Mouse (Mus musculus): ENCODE data around the gene Pxmp4. TPM values are rescaled to one million over a fixed set of nuclear protein-coding genes. Genes with fewer than 3 reads are reported as not detected.

The Pxmp4 gene
- polyA plus RNA-seq, 1 experiment from 2014 or later: 52.8 TPM

DNA sequence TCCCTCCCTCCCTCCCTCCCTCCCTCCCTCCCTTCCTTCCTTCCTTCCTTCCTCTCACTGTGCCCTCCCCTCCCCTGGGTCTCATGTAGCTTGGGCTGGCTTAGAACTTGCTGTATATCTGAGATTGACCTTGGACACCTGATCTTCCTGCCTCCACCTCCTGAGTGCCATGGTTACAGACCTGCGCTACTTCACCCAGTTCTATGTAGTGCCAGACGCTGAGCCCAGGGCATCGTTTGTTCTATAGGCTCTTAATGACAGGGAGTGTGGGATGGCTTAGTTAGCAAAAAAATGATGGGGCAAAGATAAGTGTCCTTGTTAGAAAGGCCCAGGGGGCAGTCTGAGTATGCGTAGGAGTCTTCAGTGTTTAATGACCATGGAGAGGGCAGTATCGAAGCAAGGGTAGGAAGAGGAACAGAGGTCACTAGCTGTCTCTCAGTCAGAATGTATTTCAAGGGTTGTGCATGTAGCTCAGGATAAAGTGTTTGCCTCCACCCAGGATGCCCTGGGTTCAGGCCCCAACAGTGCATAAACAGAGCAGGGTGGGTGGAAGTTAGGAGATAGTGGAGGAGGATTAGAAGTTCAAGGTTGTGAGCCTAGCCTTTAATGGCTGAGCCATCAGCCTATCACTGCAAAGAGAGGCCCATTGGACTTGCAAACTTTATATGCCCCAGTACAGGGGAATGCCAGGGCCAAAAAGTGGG is 29.7 kb upstream of the Pxmp4 start:
- no peak overlapping the region for H3K9ac ChIP-seq (ENCODE audit: low read length)
- no peaks in the 10 kb centered on the region for H3K27me3 ChIP-seq (ENCODE audit: control insufficient read depth, insufficient read depth, low read length)
- ATAC-seq (ENCODE audit: low FRiP score, low TSS enrichment) (no peak), DNase-seq (ENCODE audit: low spot score) (no peak)
- H3K4me3 ChIP-seq (ENCODE audit: low read depth, low read length): no peak overlapping the region
- no peak for TF ChIP-seq CTCF (IDR thresholded peaks at IDR 0.05; ENCODE audit: low read depth)
- no peak for TF ChIP-seq EP300 (optimal IDR thresholded peaks at IDR 0.05)
- H3K4me2 ChIP-seq (replicated peaks; ENCODE audit: low read depth): no peak overlapping the region
- WGBS: 90% methylated on average over 5 of the region's 5 CpGs
- peaks cover 3% of the 10 kb centered on the region for H3K36me3 ChIP-seq (ENCODE audit: control insufficient read depth, insufficient read depth, low read length)
- no peak overlapping the region for H3K27ac ChIP-seq (replicated peaks)
- no peaks in the 10 kb centered on the region for H3K4me1 ChIP-seq (replicated peaks; ENCODE audit: control insufficient read depth, insufficient read depth)
- H3K9me3 ChIP-seq (ENCODE audit: control insufficient read depth, low read length): no peaks in the 10 kb centered on the region

DNA sequence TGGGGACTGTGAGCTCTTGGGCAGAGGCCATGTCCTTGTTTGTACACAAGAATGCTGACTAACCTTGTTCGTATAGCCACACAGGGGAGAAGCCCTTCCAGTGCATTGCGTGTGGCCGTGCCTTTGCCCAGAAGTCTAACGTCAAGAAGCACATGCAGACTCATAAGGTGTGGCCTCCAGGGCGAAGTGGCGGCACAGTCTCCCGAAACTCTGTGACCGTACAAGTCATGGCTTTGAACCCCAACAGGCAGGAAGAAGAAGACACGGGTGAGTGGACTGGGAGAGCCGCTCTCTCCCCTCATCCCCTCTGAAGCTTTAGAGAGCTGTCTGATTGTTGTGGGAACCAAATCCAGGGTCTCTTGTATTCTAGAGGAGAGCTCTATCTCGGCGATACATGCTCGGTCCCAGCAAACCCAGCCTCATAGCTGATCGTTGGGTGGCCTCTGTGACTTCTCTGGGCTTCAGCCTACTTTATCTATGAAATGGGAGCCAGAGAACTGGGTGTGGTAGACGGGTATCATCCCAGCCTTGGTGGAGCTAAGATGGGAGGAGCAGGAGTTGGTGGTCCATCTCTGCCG is 28.8 kb upstream of the Pxmp4 start:
- H3K9ac ChIP-seq (ENCODE audit: low read length): no peak overlapping the region
- no peaks in the 10 kb centered on the region for H3K27me3 ChIP-seq (ENCODE audit: control insufficient read depth, insufficient read depth, low read length)
- ATAC-seq (ENCODE audit: low FRiP score, low TSS enrichment): no peak
- 89% methylated on average over 16 of the region's 16 CpGs for WGBS
- no peak overlapping the region for H3K27ac ChIP-seq (replicated peaks)
- DNase-seq (ENCODE audit: low spot score): no peak
- H3K4me2 ChIP-seq (replicated peaks; ENCODE audit: low read depth): no peak overlapping the region
- H3K9me3 ChIP-seq (ENCODE audit: control insufficient read depth, low read length): no peaks in the 10 kb centered on the region
- no peaks in the 10 kb centered on the region; the same call in 1 of the 2 replicates for H3K36me3 ChIP-seq (ENCODE audit: control insufficient read depth, insufficient read depth, low read length)
- H3K4me3 ChIP-seq (ENCODE audit: low read depth, low read length): no peak overlapping the region
- no peaks in the 10 kb centered on the region for H3K4me1 ChIP-seq (replicated peaks; ENCODE audit: control insufficient read depth, insufficient read depth)
- no peak for TF ChIP-seq CTCF (IDR thresholded peaks at IDR 0.05; ENCODE audit: low read depth)
- no peak for TF ChIP-seq EP300 (optimal IDR thresholded peaks at IDR 0.05)

DNA sequence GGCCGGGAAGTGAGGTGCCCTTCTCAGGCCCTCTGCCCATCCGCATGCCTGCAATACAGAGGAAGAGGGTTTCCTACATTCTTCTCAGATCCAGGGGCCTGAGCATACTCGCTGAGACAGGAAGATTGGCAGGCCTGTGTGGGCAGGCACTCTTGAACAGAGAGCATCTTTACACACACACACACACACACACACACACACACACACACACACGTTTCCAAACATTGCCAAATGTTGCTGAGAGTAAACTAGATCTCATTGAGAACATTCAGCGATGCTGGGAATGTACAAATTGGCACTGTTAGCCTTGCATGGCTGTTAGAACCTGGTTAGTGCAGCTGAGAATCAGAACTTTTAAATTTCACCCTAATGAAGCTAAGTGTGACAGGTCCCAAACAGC is 27.0 kb upstream of the Pxmp4 start:
- Histone ChIP-seq H3K4me1 (replicated peaks; ENCODE audit: control insufficient read depth, insufficient read depth) (no peaks in the 10 kb centered on the region), H3K27ac (replicated peaks) (no peak overlapping the region), H3K36me3 (ENCODE audit: control insufficient read depth, insufficient read depth, low read length) (no peaks in the 10 kb centered on the region; the same call in 1 of the 2 replicates), H3K9me3 (ENCODE audit: control insufficient read depth, low read length) (no peaks in the 10 kb centered on the region), H3K4me2 (replicated peaks; ENCODE audit: low read depth) (no peak overlapping the region), H3K4me3 (ENCODE audit: low read depth, low read length) (no peak overlapping the region), H3K27me3 (ENCODE audit: control insufficient read depth, insufficient read depth, low read length) (no peaks in the 10 kb centered on the region), H3K9ac (ENCODE audit: low read length) (no peak overlapping the region)
- 82% methylated on average over 5 of the region's 5 CpGs for WGBS
- no peak for TF ChIP-seq CTCF (IDR thresholded peaks at IDR 0.05; ENCODE audit: low read depth)
- no peak for TF ChIP-seq EP300 (optimal IDR thresholded peaks at IDR 0.05)
- ATAC-seq (ENCODE audit: low FRiP score, low TSS enrichment) (no peak), DNase-seq (ENCODE audit: low spot score) (no peak)

DNA sequence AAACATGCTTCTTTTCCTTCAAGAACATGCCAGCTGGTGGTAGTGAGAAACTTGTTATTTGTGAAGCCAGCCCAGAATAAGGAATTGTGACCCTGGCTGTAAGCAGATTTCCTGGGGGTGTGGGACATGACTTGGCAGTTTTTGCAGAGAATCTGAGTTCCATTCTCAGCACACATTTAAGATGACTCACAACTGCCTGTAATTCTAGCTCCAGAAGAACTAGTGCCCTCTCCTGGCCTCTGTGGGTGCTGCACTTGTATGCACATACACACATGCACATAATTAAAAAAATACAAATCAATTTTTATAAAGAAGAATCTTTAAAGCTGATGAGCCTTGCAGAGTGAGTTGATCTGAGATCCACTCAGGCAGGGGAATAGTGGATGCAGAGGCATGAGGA is 20.6 kb upstream of the Pxmp4 start:
- H3K27me3 ChIP-seq (ENCODE audit: control insufficient read depth, insufficient read depth, low read length): no peaks in the 10 kb centered on the region
- no peaks in the 10 kb centered on the region for H3K4me1 ChIP-seq (replicated peaks; ENCODE audit: control insufficient read depth, insufficient read depth)
- no peak for TF ChIP-seq EP300 (optimal IDR thresholded peaks at IDR 0.05)
- TF ChIP-seq CTCF (IDR thresholded peaks at IDR 0.05; ENCODE audit: low read depth): peak; percentile 30; the same call in 1 of the 2 replicates
- no peak overlapping the region for H3K4me2 ChIP-seq (replicated peaks; ENCODE audit: low read depth)
- H3K36me3 ChIP-seq (ENCODE audit: control insufficient read depth, insufficient read depth, low read length): no peaks in the 10 kb centered on the region
- H3K27ac ChIP-seq (replicated peaks): no peak overlapping the region
- no peak overlapping the region for H3K4me3 ChIP-seq (ENCODE audit: low read depth, low read length)
- H3K9ac ChIP-seq (ENCODE audit: low read length): no peak overlapping the region
- H3K9me3 ChIP-seq (ENCODE audit: control insufficient read depth, low read length): no peaks in the 10 kb centered on the region
- DNase-seq (ENCODE audit: low spot score) (no peak), ATAC-seq (ENCODE audit: low FRiP score, low TSS enrichment) (no peak)

DNA sequence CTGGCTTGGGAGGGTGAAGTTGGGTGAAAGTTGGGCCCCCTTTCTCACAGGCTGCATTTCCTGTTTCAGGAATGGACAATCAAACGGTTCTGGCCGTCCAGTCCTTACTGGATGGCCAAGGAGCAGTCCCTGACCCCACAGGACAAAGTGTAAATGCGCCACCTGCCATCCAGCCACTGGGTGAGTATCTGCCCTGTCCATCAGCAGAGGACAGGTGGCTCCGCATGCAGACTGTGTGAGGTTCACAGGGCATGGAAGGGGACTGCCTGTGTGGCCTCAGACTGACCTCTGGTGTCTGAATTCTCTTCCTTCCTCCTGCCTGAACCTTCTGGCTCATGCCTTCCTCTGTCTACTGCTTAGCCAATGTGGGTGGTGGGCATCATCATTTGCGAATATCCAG is 18.2 kb upstream of the Pxmp4 start:
- WGBS: 56% methylated on average over 5 of the region's 5 CpGs
- no peak overlapping the region for H3K9ac ChIP-seq (ENCODE audit: low read length)
- no peak for TF ChIP-seq CTCF (IDR thresholded peaks at IDR 0.05; ENCODE audit: low read depth)
- TF ChIP-seq EP300 (optimal IDR thresholded peaks at IDR 0.05): no peak

DNA sequence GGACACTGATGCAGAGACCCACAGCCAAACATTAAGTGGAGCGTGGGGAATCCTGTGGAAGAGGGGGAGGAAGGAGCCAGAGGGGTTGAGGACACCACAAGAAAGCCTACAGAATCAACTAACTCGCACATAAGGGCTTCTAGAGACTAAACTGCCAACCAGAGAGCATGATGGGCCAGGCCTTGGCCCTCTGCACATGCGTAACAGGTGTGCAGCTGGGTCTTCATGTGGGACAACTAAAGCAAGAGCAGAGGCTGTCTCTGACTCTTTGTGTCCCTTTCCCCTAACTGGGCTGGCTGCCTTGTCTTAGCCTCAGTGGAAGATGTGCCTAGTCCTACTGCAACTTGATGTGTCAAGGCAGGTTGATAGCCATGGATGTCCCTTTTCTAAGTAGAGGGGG is 13.6 kb upstream of the Pxmp4 start:
- DNase-seq (ENCODE audit: low spot score) (no peak), ATAC-seq (ENCODE audit: low FRiP score, low TSS enrichment) (no peak)
- Histone ChIP-seq H3K27me3 (ENCODE audit: control insufficient read depth, insufficient read depth, low read length) (no peaks in the 10 kb centered on the region), H3K9ac (ENCODE audit: low read length) (no peak overlapping the region), H3K4me2 (replicated peaks; ENCODE audit: low read depth) (no peak overlapping the region), H3K36me3 (ENCODE audit: control insufficient read depth, insufficient read depth, low read length) (no peaks in the 10 kb centered on the region), H3K9me3 (ENCODE audit: control insufficient read depth, low read length) (no peaks in the 10 kb centered on the region), H3K4me1 (replicated peaks; ENCODE audit: control insufficient read depth, insufficient read depth) (no peaks in the 10 kb centered on the region), H3K27ac (replicated peaks) (no peak overlapping the region), H3K4me3 (ENCODE audit: low read depth, low read length) (no peak overlapping the region)
- WGBS: 85% methylated on average over 3 of the region's 3 CpGs
- TF ChIP-seq CTCF (IDR thresholded peaks at IDR 0.05; ENCODE audit: low read depth): no peak
- TF ChIP-seq EP300 (optimal IDR thresholded peaks at IDR 0.05): no peak

More for the DNA sequence above, 18.2 kb upstream of the Pxmp4 start:
- DNase-seq (ENCODE audit: low spot score) (no peak), ATAC-seq (ENCODE audit: low FRiP score, low TSS enrichment) (0 out of 2 replicates have a peak, but pooled peaks have one; percentile 6)
- H3K9me3 ChIP-seq (ENCODE audit: control insufficient read depth, low read length): no peaks in the 10 kb centered on the region
- no peaks in the 10 kb centered on the region for H3K4me1 ChIP-seq (replicated peaks; ENCODE audit: control insufficient read depth, insufficient read depth)
- no peaks in the 10 kb centered on the region for H3K27me3 ChIP-seq (ENCODE audit: control insufficient read depth, insufficient read depth, low read length)
- no peak overlapping the region for H3K4me3 ChIP-seq (ENCODE audit: low read depth, low read length)
- H3K36me3 ChIP-seq (ENCODE audit: control insufficient read depth, insufficient read depth, low read length): no peaks in the 10 kb centered on the region
- no peak overlapping the region for H3K4me2 ChIP-seq (replicated peaks; ENCODE audit: low read depth)
- no peak overlapping the region for H3K27ac ChIP-seq (replicated peaks)
